Mouse (Mus musculus): Measurements from ENCODE around the gene Isoc2a. TPM values are rescaled to one million over a fixed set of nuclear protein-coding genes. Genes with fewer than 3 reads are reported as not detected.

The Isoc2a gene
- total and polyA plus RNA-seq, 2 experiments from 2014 or later = 1.4 to 15.2 TPM

DNA sequence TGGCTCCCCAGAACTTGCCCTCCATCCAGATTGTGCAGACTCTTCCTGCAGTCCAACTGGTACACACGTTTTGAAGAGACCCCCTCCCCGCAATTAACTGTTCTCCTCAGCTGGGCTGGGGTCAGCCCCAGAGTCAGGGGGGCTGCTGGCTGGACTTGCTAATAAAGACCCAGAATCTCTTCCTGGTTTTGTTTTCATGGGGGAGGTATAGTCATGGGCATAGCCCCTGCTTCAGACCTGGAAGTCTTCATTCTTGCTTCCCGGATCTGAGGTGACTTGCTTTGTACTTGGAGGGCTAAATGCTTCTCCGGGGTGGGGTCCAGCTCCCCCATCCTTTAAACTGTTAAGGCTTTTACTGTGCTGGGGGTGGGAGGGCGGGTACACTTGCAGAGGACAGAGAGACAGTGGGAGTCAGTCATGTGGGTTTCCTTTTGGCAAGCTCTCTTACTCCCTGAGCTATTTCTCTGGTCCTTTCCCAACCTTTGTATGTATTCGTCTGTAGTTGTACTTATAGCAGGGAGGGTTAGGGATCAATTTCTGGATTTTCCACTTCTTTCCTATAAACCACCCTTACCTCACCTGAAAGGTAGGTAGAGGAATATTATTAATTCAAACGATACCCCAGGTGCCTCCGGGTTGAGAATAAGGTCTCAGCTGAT is 45.0 kb downstream of the Isoc2a start, which contains the start of gene Nat14:
Gene Nat14, plus strand, starts transcription at position 205 of the 659 bp plus-strand sequence.
- TF ChIP-seq EP300 (IDR thresholded peaks at IDR 0.05; ENCODE audit: low read depth) (no peak), CTCF (IDR thresholded peaks at IDR 0.05; ENCODE audit: low read depth) (no peak)
- peak within 1 kb of the TSS; percentile 32; the same call in 1 of the 2 replicates for H3K9ac ChIP-seq (replicated peaks; ENCODE audit: low read depth, low read length)

DNA sequence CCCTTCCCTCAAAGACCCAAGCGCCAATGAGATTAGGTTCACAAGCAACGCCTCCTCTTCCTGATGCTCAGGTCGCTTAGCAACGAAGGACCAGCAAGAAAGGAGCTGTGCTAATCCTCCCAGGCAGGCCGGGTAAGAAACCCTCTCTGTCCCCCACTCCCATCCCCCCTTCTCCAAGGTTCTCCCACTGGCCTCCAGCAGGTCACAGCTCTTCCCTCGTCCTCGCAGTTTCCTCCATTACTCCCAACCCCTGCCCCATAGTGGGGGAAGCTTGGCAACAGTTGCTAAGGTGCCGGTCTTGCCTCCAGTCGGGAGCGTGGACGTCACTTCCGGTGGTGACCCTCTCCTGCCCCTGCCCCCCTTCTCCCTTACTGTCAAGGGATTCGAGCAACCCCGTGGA is 45.6 kb downstream of the Isoc2a start:
- WGBS = 1% methylated on average over 14 of the region's 14 CpGs
- H3K4me3 ChIP-seq (ENCODE audit: low read depth, low read length) = peak overlapping the region; percentile 34
- peaks cover 32% of the 10 kb centered on the region for H3K36me3 ChIP-seq (replicated peaks; ENCODE audit: control insufficient read depth, insufficient read depth, low read length)
- H3K9ac ChIP-seq (replicated peaks; ENCODE audit: low read depth, low read length) = peak overlapping the region; percentile 32; the same call in 1 of the 2 replicates
- ATAC-seq (ENCODE audit: insufficient read depth, low read depth) (peak; percentile 42), DNase-seq (ENCODE audit: low spot score) (peak; percentile 66)
- H3K27ac ChIP-seq (ENCODE audit: low read depth) = 0 out of 2 replicates have a peak overlapping the region, but pooled peaks have one; percentile 18
- H3K27me3 ChIP-seq (ENCODE audit: control insufficient read depth, insufficient read depth, low read length) = no peaks in the 10 kb centered on the region
- TF ChIP-seq CTCF (IDR thresholded peaks at IDR 0.05; ENCODE audit: low read depth) = no peak
- H3K9me3 ChIP-seq (replicated peaks; ENCODE audit: control insufficient read depth, low read length) = no peaks in the 10 kb centered on the region
- H3K4me1 ChIP-seq (ENCODE audit: control insufficient read depth, insufficient read depth) = peaks cover 22% of the 10 kb centered on the region
- H3K4me2 ChIP-seq (ENCODE audit: low read depth, low read length) = peak overlapping the region; percentile 71

More for the DNA sequence above, 45.0 kb downstream of the Isoc2a start, which contains the start of gene Nat14:
- DNase-seq (ENCODE audit: low spot score) = no peak
- no peaks in the 10 kb centered on the region for H3K27me3 ChIP-seq (ENCODE audit: control insufficient read depth, insufficient read depth, low read length)
- peak within 1 kb of the TSS; percentile 71 for H3K4me2 ChIP-seq (ENCODE audit: low read depth, low read length)
- peaks cover 22% of the 10 kb centered on the region for H3K4me1 ChIP-seq (ENCODE audit: control insufficient read depth, insufficient read depth)
- ATAC-seq (ENCODE audit: insufficient read depth, low read depth) = no peak
- no peaks in the 10 kb centered on the region for H3K9me3 ChIP-seq (replicated peaks; ENCODE audit: control insufficient read depth, low read length)
- WGBS = 26% methylated on average over 8 of the region's 8 CpGs
- peak within 1 kb of the TSS; percentile 77 for H3K27ac ChIP-seq (ENCODE audit: low read depth)
- H3K36me3 ChIP-seq (replicated peaks; ENCODE audit: control insufficient read depth, insufficient read depth, low read length) = peaks cover 32% of the 10 kb centered on the region
- peak within 1 kb of the TSS; percentile 34 for H3K4me3 ChIP-seq (ENCODE audit: low read depth, low read length)

GRCm38 (mm10) chr7:4922931-4923565 is 46.1 kb downstream of the Isoc2a start:
- 4% methylated on average over 14 of the region's 14 CpGs for WGBS
- Histone ChIP-seq H3K4me3 (ENCODE audit: low read depth, low read length) (peak overlapping the region; percentile 34), H3K4me1 (ENCODE audit: control insufficient read depth, insufficient read depth) (peaks cover 22% of the 10 kb centered on the region), H3K27me3 (ENCODE audit: control insufficient read depth, insufficient read depth, low read length) (no peaks in the 10 kb centered on the region), H3K9ac (replicated peaks; ENCODE audit: low read depth, low read length) (peak overlapping the region; percentile 32; the same call in 1 of the 2 replicates), H3K36me3 (replicated peaks; ENCODE audit: control insufficient read depth, insufficient read depth, low read length) (peaks cover 27% of the 10 kb centered on the region), H3K9me3 (replicated peaks; ENCODE audit: control insufficient read depth, low read length) (no peaks in the 10 kb centered on the region), H3K27ac (ENCODE audit: low read depth) (peak overlapping the region; percentile 59; the same call in 1 of the 2 replicates), H3K4me2 (ENCODE audit: low read depth, low read length) (peak overlapping the region; percentile 71)
- TF ChIP-seq CTCF (IDR thresholded peaks at IDR 0.05; ENCODE audit: low read depth) = 0 out of 2 replicates have a peak, but pooled peaks have one; percentile 15
- TF ChIP-seq EP300 (IDR thresholded peaks at IDR 0.05; ENCODE audit: low read depth) = no peak
- DNase-seq (ENCODE audit: low spot score) = no peak
- ATAC-seq (ENCODE audit: insufficient read depth, low read depth) = no peak

DNA sequence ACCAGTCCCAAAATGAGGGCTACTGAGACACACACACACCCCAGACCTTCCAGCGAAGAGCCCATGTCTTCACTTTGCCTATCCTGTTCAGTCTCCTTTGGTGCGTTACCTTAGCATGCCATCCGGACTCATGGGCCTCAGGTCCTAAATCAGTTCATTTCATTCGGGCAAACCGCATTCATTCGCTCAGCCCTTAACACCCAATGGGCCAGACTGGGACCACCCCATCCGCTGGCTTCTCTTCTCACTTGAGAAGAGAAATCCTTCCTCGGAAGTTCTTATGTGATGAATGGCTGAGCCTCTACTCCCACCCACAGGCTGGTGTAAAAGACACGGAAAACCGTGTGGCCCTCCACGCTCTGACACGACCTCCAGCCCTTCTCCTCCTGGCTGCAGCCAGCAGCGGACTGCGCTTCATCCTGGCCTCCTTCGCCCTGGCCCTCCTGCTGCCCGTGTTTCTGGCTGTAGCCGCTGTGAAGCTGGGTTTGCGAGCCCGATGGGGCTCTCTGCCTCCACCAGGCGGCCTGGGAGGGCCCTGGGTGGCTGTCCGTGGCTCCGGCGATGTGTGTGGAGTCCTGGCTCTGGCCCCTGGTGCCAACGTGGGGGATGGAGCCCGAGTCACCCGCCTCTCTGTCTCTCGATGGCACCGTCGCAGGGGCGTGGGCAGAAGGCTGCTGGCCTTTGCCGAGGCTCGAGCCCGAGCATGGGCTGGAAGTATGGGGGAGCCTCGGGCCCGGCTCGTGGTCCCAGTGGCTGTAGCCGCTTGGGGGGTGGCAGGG is 46.8 kb downstream of the Isoc2a start:
- 0 out of 2 replicates have a peak overlapping the region, but pooled peaks have one; percentile 11 for H3K9ac ChIP-seq (replicated peaks; ENCODE audit: low read depth, low read length)
- TF ChIP-seq CTCF (IDR thresholded peaks at IDR 0.05; ENCODE audit: low read depth) = peak; percentile 39
- TF ChIP-seq EP300 (IDR thresholded peaks at IDR 0.05; ENCODE audit: low read depth) = no peak
- peak overlapping the region; percentile 13 for H3K4me3 ChIP-seq (ENCODE audit: low read depth, low read length)
- DNase-seq (ENCODE audit: low spot score) = no peak
- peak overlapping the region; percentile 59 for H3K27ac ChIP-seq (ENCODE audit: low read depth)
- no peaks in the 10 kb centered on the region for H3K27me3 ChIP-seq (ENCODE audit: control insufficient read depth, insufficient read depth, low read length)
- peak overlapping the region; percentile 71 for H3K4me2 ChIP-seq (ENCODE audit: low read depth, low read length)
- WGBS = 6% methylated on average over 37 of the region's 37 CpGs
- H3K4me1 ChIP-seq (ENCODE audit: control insufficient read depth, insufficient read depth) = peaks cover 22% of the 10 kb centered on the region
- peak; percentile 19; the same call in 1 of the 2 replicates for ATAC-seq (ENCODE audit: insufficient read depth, low read depth)
- peaks cover 19% of the 10 kb centered on the region for H3K36me3 ChIP-seq (replicated peaks; ENCODE audit: control insufficient read depth, insufficient read depth, low read length)
- no peaks in the 10 kb centered on the region for H3K9me3 ChIP-seq (replicated peaks; ENCODE audit: control insufficient read depth, low read length)

DNA sequence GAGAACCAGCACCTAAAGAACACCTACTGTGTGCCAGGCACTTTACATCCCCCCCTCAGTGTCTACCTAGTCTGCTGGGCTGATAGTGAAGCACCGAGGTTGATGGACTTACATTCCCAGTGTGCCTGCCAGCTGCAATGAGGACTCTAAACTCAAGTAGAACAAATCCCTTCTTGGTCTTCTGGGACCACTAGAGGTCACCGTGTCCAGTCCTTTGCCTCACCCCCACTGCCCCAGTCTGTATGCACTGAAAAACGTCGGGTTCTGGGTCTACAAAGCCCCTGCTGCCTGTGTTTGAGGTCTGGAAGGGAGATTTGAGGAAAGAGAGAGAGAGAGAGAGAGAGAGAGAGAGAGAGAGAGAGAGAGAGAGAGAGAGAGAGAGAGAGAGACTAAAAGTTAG is 47.5 kb downstream of the Isoc2a start:
- Histone ChIP-seq H3K27me3 (ENCODE audit: control insufficient read depth, insufficient read depth, low read length) (no peaks in the 10 kb centered on the region), H3K4me2 (ENCODE audit: low read depth, low read length) (peak overlapping the region; percentile 71), H3K9me3 (replicated peaks; ENCODE audit: control insufficient read depth, low read length) (no peaks in the 10 kb centered on the region), H3K9ac (replicated peaks; ENCODE audit: low read depth, low read length) (no peak overlapping the region), H3K4me1 (ENCODE audit: control insufficient read depth, insufficient read depth) (peaks cover 22% of the 10 kb centered on the region), H3K36me3 (replicated peaks; ENCODE audit: control insufficient read depth, insufficient read depth, low read length) (peaks cover 12% of the 10 kb centered on the region), H3K27ac (ENCODE audit: low read depth) (peak overlapping the region; percentile 59), H3K4me3 (ENCODE audit: low read depth, low read length) (0 out of 2 replicates have a peak overlapping the region, but pooled peaks have one; percentile 13)
- DNase-seq (ENCODE audit: low spot score) = no peak
- no peak for ATAC-seq (ENCODE audit: insufficient read depth, low read depth)
- 2% methylated on average over 4 of the region's 4 CpGs for WGBS
- TF ChIP-seq CTCF (IDR thresholded peaks at IDR 0.05; ENCODE audit: low read depth) (no peak), EP300 (IDR thresholded peaks at IDR 0.05; ENCODE audit: low read depth) (no peak)
